Mouse (Mus musculus): ENCODE measurements around the gene Gm10959. TPM values are rescaled to one million over a fixed set of nuclear protein-coding genes. Genes with fewer than 3 reads are reported as not detected.

Gene Gm10959
- polyA plus RNA-seq, 1 experiment from 2014 or later = not detected

- no peak for ATAC-seq (ENCODE audit: low FRiP score, low read depth)
- no peak overlapping the region for H3K4me3 ChIP-seq
- whole genome bisulfite sequencing = 84% methylated on average over 4 of the region's 4 CpGs
Measured at GRCm38 (mm10) chr3:122887505-122888301, 31.5 kb downstream of the Gm10959 start.

GRCm38 (mm10) chr3:122878705-122879315, 40.4 kb downstream of the Gm10959 start:
- H3K9me3 ChIP-seq = no peaks in the 10 kb centered on the region
- WGBS = 92% methylated on average over 8 of the region's 8 CpGs
- no peak overlapping the region for H3K27ac ChIP-seq (replicated peaks)
- no peaks in the 10 kb centered on the region for H3K4me1 ChIP-seq
- H3K36me3 ChIP-seq = no peaks in the 10 kb centered on the region
- no peak overlapping the region for H3K4me3 ChIP-seq
- H3K9ac ChIP-seq (replicated peaks) = no peak overlapping the region
- no peak overlapping the region for H3K4me2 ChIP-seq (replicated peaks)
- no peaks in the 10 kb centered on the region for H3K27me3 ChIP-seq
- no peak for ATAC-seq (ENCODE audit: low FRiP score, low read depth)

More at GRCm38 (mm10) chr3:122887505-122888301, 31.5 kb downstream of the Gm10959 start:
- Histone ChIP-seq H3K4me2 (replicated peaks) (no peak overlapping the region), H3K9me3 (no peaks in the 10 kb centered on the region), H3K27ac (replicated peaks) (no peak overlapping the region), H3K36me3 (no peaks in the 10 kb centered on the region), H3K9ac (replicated peaks) (no peak overlapping the region), H3K27me3 (no peaks in the 10 kb centered on the region), H3K4me1 (no peaks in the 10 kb centered on the region)

GRCm38 (mm10) chr3:122877543-122877942, 41.6 kb downstream of the Gm10959 start:
- Histone ChIP-seq H3K9me3 (no peaks in the 10 kb centered on the region), H3K36me3 (no peaks in the 10 kb centered on the region), H3K9ac (replicated peaks) (no peak overlapping the region), H3K4me3 (no peak overlapping the region), H3K27ac (replicated peaks) (no peak overlapping the region), H3K4me1 (no peaks in the 10 kb centered on the region), H3K27me3 (no peaks in the 10 kb centered on the region), H3K4me2 (replicated peaks) (no peak overlapping the region)
- no peak for ATAC-seq (ENCODE audit: low FRiP score, low read depth)
- 96% methylated on average over 3 of the region's 3 CpGs for WGBS

- 83% methylated on average over 2 of the region's 2 CpGs for WGBS
- no peak for ATAC-seq (ENCODE audit: low FRiP score, low read depth)
Measured at GRCm38 (mm10) chr3:122876870-122877269, 42.3 kb downstream of the Gm10959 start.

GRCm38 (mm10) chr3:122871596-122871995, 47.6 kb downstream of the Gm10959 start:
- no peaks in the 10 kb centered on the region for H3K36me3 ChIP-seq
- no peaks in the 10 kb centered on the region for H3K27me3 ChIP-seq
- H3K27ac ChIP-seq (replicated peaks) = no peak overlapping the region
- 78% methylated on average over 1 of the region's 1 CpGs for WGBS
- H3K9ac ChIP-seq (replicated peaks) = no peak overlapping the region
- no peak overlapping the region for H3K4me3 ChIP-seq
- no peaks in the 10 kb centered on the region for H3K4me1 ChIP-seq
- no peaks in the 10 kb centered on the region for H3K9me3 ChIP-seq
- ATAC-seq (ENCODE audit: low FRiP score, low read depth) = no peak
- H3K4me2 ChIP-seq (replicated peaks) = no peak overlapping the region

More at GRCm38 (mm10) chr3:122876870-122877269, 42.3 kb downstream of the Gm10959 start:
- H3K4me3 ChIP-seq = no peak overlapping the region
- H3K9me3 ChIP-seq = no peaks in the 10 kb centered on the region
- no peak overlapping the region for H3K4me2 ChIP-seq (replicated peaks)
- H3K27me3 ChIP-seq = no peaks in the 10 kb centered on the region
- no peaks in the 10 kb centered on the region for H3K4me1 ChIP-seq
- H3K36me3 ChIP-seq = no peaks in the 10 kb centered on the region
- H3K27ac ChIP-seq (replicated peaks) = no peak overlapping the region
- no peak overlapping the region for H3K9ac ChIP-seq (replicated peaks)

GRCm38 (mm10) chr3:122868270-122868669, 50.9 kb downstream of the Gm10959 start:
- WGBS = 84% methylated on average over 1 of the region's 1 CpGs
- Histone ChIP-seq H3K27me3 (no peaks in the 10 kb centered on the region), H3K4me1 (no peaks in the 10 kb centered on the region), H3K4me3 (no peak overlapping the region), H3K4me2 (replicated peaks) (no peak overlapping the region), H3K9ac (replicated peaks) (no peak overlapping the region), H3K27ac (replicated peaks) (no peak overlapping the region), H3K36me3 (no peaks in the 10 kb centered on the region), H3K9me3 (no peaks in the 10 kb centered on the region)
- ATAC-seq (ENCODE audit: low FRiP score, low read depth) = no peak

GRCm38 (mm10) chr3:122865092-122865491, 54.1 kb downstream of the Gm10959 start:
- Histone ChIP-seq H3K4me1 (no peaks in the 10 kb centered on the region), H3K27me3 (no peaks in the 10 kb centered on the region), H3K4me3 (no peak overlapping the region), H3K27ac (replicated peaks) (no peak overlapping the region), H3K4me2 (replicated peaks) (no peak overlapping the region), H3K9me3 (no peaks in the 10 kb centered on the region), H3K36me3 (no peaks in the 10 kb centered on the region), H3K9ac (replicated peaks) (no peak overlapping the region)
- WGBS = 89% methylated on average over 4 of the region's 4 CpGs
- no peak for ATAC-seq (ENCODE audit: low FRiP score, low read depth)

Other genes starting within 250 kb of the Gm10959 start
- 3.6 and 4.3 TPM in 2 replicates for gene Pde5a, start 190.4 kb downstream of the Gm10959 start, polyA plus RNA-seq (2016; fragmentation: Nextera tagmentation; extraction: Ambion mirVana)
- not detected in 2 replicates for gene Fabp2, start 24.3 kb downstream of the Gm10959 start, polyA plus RNA-seq (2016; fragmentation: Nextera tagmentation; extraction: Ambion mirVana)
- gene 1810037I17Rik, start 4.8 kb upstream of the Gm10959 start, polyA plus RNA-seq (2016; fragmentation: Nextera tagmentation; extraction: Ambion mirVana) = 93.8 and 94.5 TPM in 2 replicates
- 5.1 and 5.3 TPM in 2 replicates for gene Usp53, start 65.2 kb upstream of the Gm10959 start, polyA plus RNA-seq (2016; fragmentation: Nextera tagmentation; extraction: Ambion mirVana)
- not detected in 2 replicates for gene Myoz2, start 115.7 kb upstream of the Gm10959 start, polyA plus RNA-seq (2016; fragmentation: Nextera tagmentation; extraction: Ambion mirVana)

Measured in midbrain, embryonic 12.5 days (tissue).